Mouse (Mus musculus) lung, postnatal 0 days (tissue): ENCODE data around the gene Cfap97d2.

Experiments used
- CTCF ChIP-seq: IDR thresholded peaks from 2 replicates; pipeline ENCODE4 v1.5.1; 2016; ENCODE audit warnings: antibody characterized with exemption, mild to moderate bottlenecking
- EP300 ChIP-seq: IDR thresholded peaks from 2 replicates; pipeline ENCODE4 v1.6.1; 2016; ENCODE audit warnings: antibody characterized with exemption, mild to moderate bottlenecking, control low read depth

GRCm38 (mm10) chr8:13676302-13676700, 29.4 kb upstream of the Cfap97d2 start:
- TF ChIP-seq CTCF = peak; percentile 59
- peak; percentile 55 for TF ChIP-seq EP300
